Mouse (Mus musculus) lung, postnatal 14 days (tissue): Measurements from ENCODE around the gene 5830473C10Rik.
"Not testable (repeated sequence)": the region's sequence is repeated elsewhere in the genome, so short reads cannot be mapped to it uniquely, and the experiment has no call there.

Experiments used
- DNase-seq: peaks from one replicate; pipeline ENCODE4 v3.0.0; 2021

Gene 5830473C10Rik

GRCm38 (mm10) chr5:90596155-90596554, 35.2 kb downstream of the 5830473C10Rik start:
- DNase-seq: no peak

- DNase-seq: peak; percentile 73
Observed at GRCm38 (mm10) chr5:90601469-90601868, 40.6 kb downstream of the 5830473C10Rik start.

GRCm38 (mm10) chr5:90603407-90603923, 42.6 kb downstream of the 5830473C10Rik start:
- peak; percentile 35 for DNase-seq

GRCm38 (mm10) chr5:90608906-90609305, 48.0 kb downstream of the 5830473C10Rik start:
- peak; percentile 23 for DNase-seq

- DNase-seq: no peak
Observed at GRCm38 (mm10) chr5:90611388-90611787, 50.5 kb downstream of the 5830473C10Rik start.

GRCm38 (mm10) chr5:90611996-90612611, 51.2 kb downstream of the 5830473C10Rik start:
- no peak for DNase-seq

- DNase-seq: not testable (repeated sequence)
Observed at GRCm38 (mm10) chr5:90612751-90613150, 51.8 kb downstream of the 5830473C10Rik start.

GRCm38 (mm10) chr5:90617859-90618258, 57.0 kb downstream of the 5830473C10Rik start:
- no peak for DNase-seq

- DNase-seq: no peak
Observed at GRCm38 (mm10) chr5:90621316-90621715, 60.4 kb downstream of the 5830473C10Rik start.

GRCm38 (mm10) chr5:90621726-90622125, 60.8 kb downstream of the 5830473C10Rik start:
- DNase-seq: no peak

GRCm38 (mm10) chr5:90623209-90623608, 62.3 kb downstream of the 5830473C10Rik start:
- DNase-seq: no peak

GRCm38 (mm10) chr5:90624708-90625425, 64.0 kb downstream of the 5830473C10Rik start:
- no peak for DNase-seq

GRCm38 (mm10) chr5:90627423-90627822, 66.5 kb downstream of the 5830473C10Rik start:
- DNase-seq: no peak

GRCm38 (mm10) chr5:90628011-90628410, 67.1 kb downstream of the 5830473C10Rik start:
- no peak for DNase-seq

- DNase-seq: no peak
Observed at GRCm38 (mm10) chr5:90628530-90628929, 67.6 kb downstream of the 5830473C10Rik start.

GRCm38 (mm10) chr5:90634885-90635284, 74.0 kb downstream of the 5830473C10Rik start:
- no peak for DNase-seq

- peak; percentile 46 for DNase-seq
Observed at GRCm38 (mm10) chr5:90640286-90641217, 79.6 kb downstream of the 5830473C10Rik start, which contains the start of gene Rassf6. Rassf6 (minus strand) TSS chr5:90640657.

GRCm38 (mm10) chr5:90641218-90641610, 80.3 kb downstream of the 5830473C10Rik start:
- no peak for DNase-seq

- no peak for DNase-seq
Observed at GRCm38 (mm10) chr5:90645579-90645978, 84.7 kb downstream of the 5830473C10Rik start.

- no peak for DNase-seq
Observed at GRCm38 (mm10) chr5:90646398-90646797, 85.5 kb downstream of the 5830473C10Rik start.
